Mouse (Mus musculus): ENCODE results near the gene Mmp11. TPM values are rescaled to one million over a fixed set of nuclear protein-coding genes. Genes with fewer than 3 reads are reported as not detected.

Gene Mmp11
- polyA plus RNA-seq, 1 experiment from 2014 or later, result 16.6 TPM

- no peaks in the 10 kb centered on the region for H3K36me3 ChIP-seq (ENCODE audit: control insufficient read depth, insufficient read depth, low read length)
- ATAC-seq (replicated peaks; ENCODE audit: low FRiP score), result no peak
- H3K9ac ChIP-seq (ENCODE audit: low read depth, low read length), result no peak overlapping the region
- WGBS, result 69% methylated on average over 9 of the region's 9 CpGs
- H3K4me3 ChIP-seq (ENCODE audit: low read depth, low read length), result no peak overlapping the region
- H3K4me2 ChIP-seq, result no peak overlapping the region
- no peak overlapping the region for H3K27ac ChIP-seq (ENCODE audit: low read depth, low read length)
- no peak for DNase-seq (ENCODE audit: low spot score)
- H3K4me1 ChIP-seq (replicated peaks; ENCODE audit: control insufficient read depth, insufficient read depth, low read length), result peaks cover 38% of the 10 kb centered on the region
- no peaks in the 10 kb centered on the region for H3K9me3 ChIP-seq (ENCODE audit: control insufficient read depth, low read length)
- H3K27me3 ChIP-seq (replicated peaks; ENCODE audit: control insufficient read depth, insufficient read depth, low read length), result peaks cover 6% of the 10 kb centered on the region; the same call in 1 of the 2 replicates
These were observed 4.9 kb upstream of the Mmp11 start for GRCm38 (mm10) chr10:75941042-75941824.

- H3K4me3 ChIP-seq (ENCODE audit: low read depth, low read length), result peak within 1 kb of the TSS; percentile 42
- WGBS, result 70% methylated on average over 5 of the region's 5 CpGs
- peaks cover 6% of the 10 kb centered on the region for H3K27me3 ChIP-seq (replicated peaks; ENCODE audit: control insufficient read depth, insufficient read depth, low read length)
- H3K9me3 ChIP-seq (ENCODE audit: control insufficient read depth, low read length), result no peaks in the 10 kb centered on the region
- peaks cover 41% of the 10 kb centered on the region for H3K4me1 ChIP-seq (replicated peaks; ENCODE audit: control insufficient read depth, insufficient read depth, low read length)
- no peaks in the 10 kb centered on the region for H3K36me3 ChIP-seq (ENCODE audit: control insufficient read depth, insufficient read depth, low read length)
- no peak for DNase-seq (ENCODE audit: low spot score)
- H3K4me2 ChIP-seq, result peak within 1 kb of the TSS; percentile 61
- no peak for ATAC-seq (replicated peaks; ENCODE audit: low FRiP score)
- peak within 1 kb of the TSS; percentile 64 for H3K9ac ChIP-seq (ENCODE audit: low read depth, low read length)
- peak within 1 kb of the TSS; percentile 47 for H3K27ac ChIP-seq (ENCODE audit: low read depth, low read length)
These were observed 4.2 kb upstream of the Mmp11 start, which contains the start of gene Gm867 for GRCm38 (mm10) chr10:75940520-75940919. TSS of gene Gm867 (minus strand) at chr10:75940672.

GRCm38 (mm10) chr10:75939481-75940234 lies 3.4 kb upstream of the Mmp11 start:
- Histone ChIP-seq H3K4me1 (replicated peaks; ENCODE audit: control insufficient read depth, insufficient read depth, low read length) (peaks cover 46% of the 10 kb centered on the region), H3K4me2 (peak overlapping the region; percentile 61), H3K27me3 (replicated peaks; ENCODE audit: control insufficient read depth, insufficient read depth, low read length) (peaks cover 6% of the 10 kb centered on the region), H3K36me3 (ENCODE audit: control insufficient read depth, insufficient read depth, low read length) (no peaks in the 10 kb centered on the region), H3K27ac (ENCODE audit: low read depth, low read length) (peak overlapping the region; percentile 47), H3K9ac (ENCODE audit: low read depth, low read length) (peak overlapping the region; percentile 64), H3K9me3 (ENCODE audit: control insufficient read depth, low read length) (no peaks in the 10 kb centered on the region), H3K4me3 (ENCODE audit: low read depth, low read length) (peak overlapping the region; percentile 42)
- peak; percentile 62 for ATAC-seq (replicated peaks; ENCODE audit: low FRiP score)
- DNase-seq (ENCODE audit: low spot score), result no peak
- WGBS, result 44% methylated on average over 9 of the region's 9 CpGs

GRCm38 (mm10) chr10:75937851-75938643 lies 1.8 kb upstream of the Mmp11 start:
- H3K9ac ChIP-seq (ENCODE audit: low read depth, low read length), result no peak overlapping the region
- no peaks in the 10 kb centered on the region for H3K9me3 ChIP-seq (ENCODE audit: control insufficient read depth, low read length)
- peaks cover 10% of the 10 kb centered on the region for H3K27me3 ChIP-seq (replicated peaks; ENCODE audit: control insufficient read depth, insufficient read depth, low read length)
- ATAC-seq (replicated peaks; ENCODE audit: low FRiP score), result peak; percentile 64
- H3K27ac ChIP-seq (ENCODE audit: low read depth, low read length), result no peak overlapping the region
- 47% methylated on average over 10 of the region's 10 CpGs for WGBS
- H3K4me3 ChIP-seq (ENCODE audit: low read depth, low read length), result peak overlapping the region; percentile 14; the same call in 1 of the 2 replicates
- no peaks in the 10 kb centered on the region for H3K36me3 ChIP-seq (ENCODE audit: control insufficient read depth, insufficient read depth, low read length)
- peaks cover 46% of the 10 kb centered on the region for H3K4me1 ChIP-seq (replicated peaks; ENCODE audit: control insufficient read depth, insufficient read depth, low read length)
- DNase-seq (ENCODE audit: low spot score), result no peak
- H3K4me2 ChIP-seq, result peak overlapping the region; percentile 96

- H3K36me3 ChIP-seq (ENCODE audit: control insufficient read depth, insufficient read depth, low read length), result no peaks in the 10 kb centered on the region
- H3K27me3 ChIP-seq (replicated peaks; ENCODE audit: control insufficient read depth, insufficient read depth, low read length), result peaks cover 18% of the 10 kb centered on the region
- ATAC-seq (replicated peaks; ENCODE audit: low FRiP score), result no peak
- peaks cover 53% of the 10 kb centered on the region for H3K4me1 ChIP-seq (replicated peaks; ENCODE audit: control insufficient read depth, insufficient read depth, low read length)
- no peaks in the 10 kb centered on the region for H3K9me3 ChIP-seq (ENCODE audit: control insufficient read depth, low read length)
- no peak overlapping the region for H3K27ac ChIP-seq (ENCODE audit: low read depth, low read length)
- peak overlapping the region; percentile 96 for H3K4me2 ChIP-seq
- no peak overlapping the region for H3K9ac ChIP-seq (ENCODE audit: low read depth, low read length)
- no peak for DNase-seq (ENCODE audit: low spot score)
- H3K4me3 ChIP-seq (ENCODE audit: low read depth, low read length), result peak overlapping the region; percentile 81
- 50% methylated on average over 18 of the region's 18 CpGs for WGBS
These were observed 792 bp upstream of the Mmp11 start for GRCm38 (mm10) chr10:75936909-75937667.

- H3K36me3 ChIP-seq (ENCODE audit: control insufficient read depth, insufficient read depth, low read length), result no peaks in the 10 kb centered on the region
- H3K27ac ChIP-seq (ENCODE audit: low read depth, low read length), result no peak overlapping the region
- H3K4me3 ChIP-seq (ENCODE audit: low read depth, low read length), result peak overlapping the region; percentile 81
- H3K9ac ChIP-seq (ENCODE audit: low read depth, low read length), result no peak overlapping the region
- no peaks in the 10 kb centered on the region for H3K9me3 ChIP-seq (ENCODE audit: control insufficient read depth, low read length)
- peaks cover 52% of the 10 kb centered on the region for H3K4me1 ChIP-seq (replicated peaks; ENCODE audit: control insufficient read depth, insufficient read depth, low read length)
- no peak for DNase-seq (ENCODE audit: low spot score)
- H3K4me2 ChIP-seq, result peak overlapping the region; percentile 96
- whole genome bisulfite sequencing, result 47% methylated on average over 1 of the region's 1 CpGs
- ATAC-seq (replicated peaks; ENCODE audit: low FRiP score), result no peak
- peaks cover 39% of the 10 kb centered on the region for H3K27me3 ChIP-seq (replicated peaks; ENCODE audit: control insufficient read depth, insufficient read depth, low read length)
These were observed 1.3 kb downstream of the Mmp11 start for GRCm38 (mm10) chr10:75934991-75935390.

- Histone ChIP-seq H3K27me3 (replicated peaks; ENCODE audit: control insufficient read depth, insufficient read depth, low read length) (peaks cover 42% of the 10 kb centered on the region), H3K27ac (ENCODE audit: low read depth, low read length) (no peak within 1 kb of the TSS), H3K4me1 (replicated peaks; ENCODE audit: control insufficient read depth, insufficient read depth, low read length) (peaks cover 36% of the 10 kb centered on the region), H3K4me2 (peak within 1 kb of the TSS; percentile 95), H3K36me3 (ENCODE audit: control insufficient read depth, insufficient read depth, low read length) (no peaks in the 10 kb centered on the region), H3K9ac (ENCODE audit: low read depth, low read length) (peak within 1 kb of the TSS; percentile 74), H3K4me3 (ENCODE audit: low read depth, low read length) (peak within 1 kb of the TSS; percentile 50), H3K9me3 (ENCODE audit: control insufficient read depth, low read length) (no peaks in the 10 kb centered on the region)
- no peak for DNase-seq (ENCODE audit: low spot score)
- no peak for ATAC-seq (replicated peaks; ENCODE audit: low FRiP score)
- WGBS, result 44% methylated on average over 6 of the region's 6 CpGs
These were observed 3.4 kb downstream of the Mmp11 start, which contains the start of gene Chchd10 for GRCm38 (mm10) chr10:75932891-75933290. TSS of gene Chchd10 (plus strand) at chr10:75933130.

Measured in liver, embryonic 11.5 days (tissue).